In genomic region chr11:99055143-99055542, GRCm38 (mm10) we compare ENCODE assay signal across 10 mouse cellular contexts. TPM values are rescaled to one million over a fixed set of nuclear protein-coding genes. Genes with fewer than 3 reads are reported as not detected.
DNase-seq lines count a peak whose midpoint lies in the region; ATAC-seq lines count a peak whose summit lies in the region.
"Had no signal": no experiment of that assay in that cellular context is flagged by ENCODE, and none has a peak within 500 bp of the region (broad histone marks: within the 10 kb centered on the region; RNA-seq: fewer than 3 reads in every experiment).

No protein-coding gene starts in this region.

- DNase-seq in adrenal gland, postnatal 10 days = peak; percentile 59
- DNase-seq in adrenal gland, adult 8-10 months = no peak
- peak; percentile 98 for DNase-seq in adipocyte (ENCODE audit: low spot score)
- DNase-seq in kidney, postnatal 10 days = peak; percentile 74
- no peak for DNase-seq in retina, postnatal 1 day
- no peak for DNase-seq in cerebellum, postnatal 4 days (ENCODE audit: low spot score in 2 of 2)
- DNase-seq: left cerebral cortex, postnatal 4 days had no signal

- H3K4me3 ChIP-seq in hindbrain, embryonic 13.5 days = no peak overlapping the region
- H3K4me3 ChIP-seq in hindbrain, embryonic 12.5 days = no peak overlapping the region

- H3K4me1 ChIP-seq in hindbrain, embryonic 13.5 days (replicated peaks) = peaks cover 13% of the 10 kb centered on the region
- peaks cover 14% of the 10 kb centered on the region for H3K4me1 ChIP-seq in hindbrain, embryonic 12.5 days

- no peak for ATAC-seq in hindbrain, embryonic 13.5 days (ENCODE audit: low FRiP score)
- no peak for ATAC-seq in hindbrain, embryonic 12.5 days (ENCODE audit: low FRiP score)
- ATAC-seq: hindbrain, postnatal 0 days had no signal

- H3K9ac ChIP-seq in hindbrain, embryonic 13.5 days = no peak overlapping the region
- H3K9ac ChIP-seq in hindbrain, embryonic 12.5 days = no peak overlapping the region

- 58% methylated on average over 4 of the region's 4 CpGs for WGBS in hindbrain, embryonic 13.5 days
- WGBS in hindbrain, embryonic 12.5 days = 61% methylated on average over 4 of the region's 4 CpGs

- peaks cover 4% of the 10 kb centered on the region; the same call in 1 of the 2 replicates for H3K27me3 ChIP-seq in hindbrain, embryonic 13.5 days
- H3K27me3 ChIP-seq in hindbrain, embryonic 12.5 days = 0 out of 2 replicates have a peak, but pooled peaks cover 2% of the 10 kb centered on the region

- H3K36me3 ChIP-seq in hindbrain, embryonic 13.5 days = peaks cover 14% of the 10 kb centered on the region
- H3K36me3 ChIP-seq in hindbrain, embryonic 12.5 days = peaks cover 20% of the 10 kb centered on the region

- no peak overlapping the region for H3K4me2 ChIP-seq in hindbrain, embryonic 13.5 days
- no peak overlapping the region for H3K4me2 ChIP-seq in hindbrain, embryonic 12.5 days (replicated peaks)

- peak overlapping the region; percentile 42; the same call in 1 of the 2 replicates for H3K27ac ChIP-seq in hindbrain, embryonic 13.5 days
- no peak overlapping the region for H3K27ac ChIP-seq in hindbrain, embryonic 12.5 days
- H3K27ac ChIP-seq: hindbrain, postnatal 0 days had no signal

- H3K9me3 ChIP-seq in hindbrain, embryonic 13.5 days = 0 out of 2 replicates have a peak, but pooled peaks cover 3% of the 10 kb centered on the region
- H3K9me3 ChIP-seq in hindbrain, embryonic 12.5 days (replicated peaks) = 0 out of 2 replicates have a peak, but pooled peaks cover 2% of the 10 kb centered on the region

RNA-seq across cellular contexts. Expression of gene Igfbp4, which starts 14.1 kb away (rescaled TPM):
- total RNA-seq in adrenal gland, postnatal 10 days (2021) = 100 to 1,000 TPM; 219 to 333 TPM
- 100 to 1,000 TPM in 2 of 4 experiments, 10 to 100 TPM in 2; 84.1 to 133 (median 104) TPM for total RNA-seq in adrenal gland, adult 8-10 months (2022)
- 194 and 196 TPM in 2 replicates for polyA plus RNA-seq in hindbrain, embryonic 13.5 days (2015; fragmentation: Nextera tagmentation; extraction: Ambion mirVana)
- 428 and 445 TPM in 2 replicates for polyA plus RNA-seq in hindbrain, embryonic 12.5 days (2016; fragmentation: Nextera tagmentation; extraction: Ambion mirVana)

RNA-seq across cellular contexts. Expression of gene Top2a, which starts 31.2 kb away (rescaled TPM):
- 10 to 100 TPM; 54.0 to 73.1 TPM for total RNA-seq in adrenal gland, postnatal 10 days (2021)
- total RNA-seq in adrenal gland, adult 8-10 months (2022) = 1 to 10 TPM; 3.1 to 8.3 (median 6.1) TPM
- polyA plus RNA-seq in hindbrain, embryonic 13.5 days (2015; fragmentation: Nextera tagmentation; extraction: Ambion mirVana) = 55.7 and 62.2 TPM in 2 replicates
- polyA plus RNA-seq in hindbrain, embryonic 12.5 days (2016; fragmentation: Nextera tagmentation; extraction: Ambion mirVana) = 195 and 199 TPM in 2 replicates

RNA-seq across cellular contexts. Expression of gene Tns4, which starts 34.0 kb away (rescaled TPM):
- under 1 TPM; 0.12 to 0.51 TPM for total RNA-seq in adrenal gland, postnatal 10 days (2021)
- 1 to 10 TPM in 1 of 4 experiments, under 1 TPM in 3; 0.28 to 1.3 (median 0.31) TPM for total RNA-seq in adrenal gland, adult 8-10 months (2022)
- 0.17 and 0.19 TPM in 2 replicates for polyA plus RNA-seq in hindbrain, embryonic 13.5 days (2015; fragmentation: Nextera tagmentation; extraction: Ambion mirVana)
- polyA plus RNA-seq in hindbrain, embryonic 12.5 days (2016; fragmentation: Nextera tagmentation; extraction: Ambion mirVana) = 0.32 and 0.36 TPM in 2 replicates
- total RNA-seq: left cerebral cortex, postnatal 4 days had no signal

Comparison
In these comparisons a context has a peak if more than half of its experiments do, and no peak if none do; other contexts are left out.
1. DNase-seq: peak in adrenal gland, postnatal 10 days (single experiment), adipocyte (single experiment) and kidney, postnatal 10 days (single experiment); none in adrenal gland, adult 8-10 months (single experiment), retina, postnatal 1 day (single experiment) and cerebellum, postnatal 4 days (0 of 2).
2. RNA of gene Top2a, which starts 31.2 kb away (total RNA-seq): 54.0 to 73.1 TPM in adrenal gland, postnatal 10 days; 3.1 to 8.3 TPM in adrenal gland, adult 8-10 months; every median in the first group is over 4 times any median in the second.